Mouse (Mus musculus): ENCODE data around the gene Bscl2.

DNA sequence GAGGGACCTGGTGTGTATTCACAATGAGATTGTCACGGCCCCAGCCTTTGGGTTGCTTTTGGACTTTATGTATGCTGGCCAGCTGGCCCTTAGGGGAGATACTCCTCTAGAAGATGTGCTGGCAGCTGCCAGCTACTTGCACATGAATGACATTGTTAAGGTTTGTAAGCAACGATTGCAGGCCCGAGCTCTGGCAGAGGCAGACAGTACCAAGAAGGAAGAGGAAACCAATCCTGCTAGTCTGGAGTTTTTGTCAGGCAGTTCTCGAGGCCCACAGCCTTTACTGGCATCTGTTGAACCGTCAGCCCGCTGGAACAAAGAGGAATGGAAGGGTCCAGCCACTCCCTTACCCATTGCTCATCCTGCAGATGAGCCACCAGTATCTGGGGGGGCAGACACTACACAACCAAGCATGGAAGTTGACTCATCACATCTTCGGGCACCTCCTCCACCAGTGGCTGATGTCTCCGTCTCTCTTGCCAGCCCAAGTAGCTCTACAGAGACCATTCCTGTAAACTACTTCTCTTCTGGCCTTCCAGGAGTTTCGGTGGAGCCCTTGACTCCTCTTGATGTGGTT, 34.0 kb upstream of the Bscl2 start:
- no peak for TF ChIP-seq CTCF (conservative IDR thresholded peaks at IDR 0.05; ENCODE audit: insufficient read depth, insufficient read length, low read depth, low read length)
- TF ChIP-seq POLR2A (IDR thresholded peaks at IDR 0.05; ENCODE audit: low read depth, low read length), result no peak
